Comparison of ENCODE assay signal across 9 mouse cellular contexts in genomic region chr10:84533912-84534671, GRCm38 (mm10). TPM values are rescaled to one million over a fixed set of nuclear protein-coding genes. Genes with fewer than 3 reads are reported as not detected.
DNase-seq lines count a peak whose midpoint lies in the region; ATAC-seq and TF ChIP-seq lines count a peak whose summit lies in the region.
"Had no signal": no experiment of that assay in that cellular context is flagged by ENCODE, and none has a peak within 500 bp of the region (broad histone marks: within the 10 kb centered on the region; RNA-seq: fewer than 3 reads in every experiment).

Gene Ckap4, minus strand, starts transcription at chr10:84534062.

- DNase-seq in left cerebral cortex, adult 18-20 months (ENCODE audit: low spot score in 2 of 2), result peak; percentile 33 to 50
- no peak for DNase-seq in left cerebral cortex, adult 11 months (ENCODE audit: low spot score)
- DNase-seq in gastrocnemius, postnatal 25 days, result peak; percentile 82
- peak; percentile 35 for DNase-seq in induced T-regulatory cell, adult 2 months (ENCODE audit: low read depth)
- peak; percentile 84 for DNase-seq in limb, embryonic 10.5 days (ENCODE audit: low spot score)
- DNase-seq in midbrain, embryonic 11.5 days (ENCODE audit: low spot score, missing footprints), result peak; percentile 96
- DNase-seq in spleen, postnatal 4 days (ENCODE audit: low spot score in 2 of 2), result peak; percentile 55 to 75

- peaks cover 31% of the 10 kb centered on the region for H3K36me3 ChIP-seq in limb, embryonic 10.5 days
- H3K36me3 ChIP-seq in midbrain, embryonic 11.5 days (ENCODE audit: control insufficient read depth, insufficient read depth, low read length), result no peaks in the 10 kb centered on the region; the same call in 1 of the 2 replicates
- H3K36me3 ChIP-seq: G1E had no signal

- H3K4me1 ChIP-seq in cortical plate, adult 2 months (ENCODE audit: control insufficient read depth, insufficient read depth, low read length), result peaks cover 8% of the 10 kb centered on the region; the same call in 1 of the 2 replicates
- H3K4me1 ChIP-seq in limb, embryonic 10.5 days, result peaks cover 37% of the 10 kb centered on the region
- peaks cover 28% of the 10 kb centered on the region for H3K4me1 ChIP-seq in midbrain, embryonic 11.5 days (ENCODE audit: control insufficient read depth, insufficient read depth, low read length)

- ATAC-seq in midbrain, embryonic 11.5 days (ENCODE audit: low FRiP score), result peak; percentile 92

- H3K9me3 ChIP-seq in limb, embryonic 10.5 days (replicated peaks), result no peaks in the 10 kb centered on the region
- no peaks in the 10 kb centered on the region for H3K9me3 ChIP-seq in midbrain, embryonic 11.5 days (ENCODE audit: control insufficient read depth, low read length)

- peak within 1 kb of the TSS; percentile 66; the same call in 1 of the 2 replicates for H3K27ac ChIP-seq in cortical plate, adult 2 months (ENCODE audit: insufficient read depth, low read length)
- peak within 1 kb of the TSS; percentile 98 for H3K27ac ChIP-seq in limb, embryonic 10.5 days
- peak within 1 kb of the TSS; percentile 90 for H3K27ac ChIP-seq in midbrain, embryonic 11.5 days (ENCODE audit: low read depth, low read length)

- TF ChIP-seq POLR2A in cortical plate, adult 2 months (IDR thresholded peaks at IDR 0.05; ENCODE audit: extremely low read depth, insufficient read depth, low read length), result no peak

- peak within 1 kb of the TSS; percentile 61 for H3K4me2 ChIP-seq in midbrain, embryonic 11.5 days

- no peaks in the 10 kb centered on the region for H3K27me3 ChIP-seq in limb, embryonic 10.5 days (ENCODE audit: low read depth, poor library complexity, severe bottlenecking)
- no peaks in the 10 kb centered on the region for H3K27me3 ChIP-seq in midbrain, embryonic 11.5 days (ENCODE audit: control insufficient read depth, insufficient read depth, low read length)

- peak within 1 kb of the TSS; percentile 98 for H3K9ac ChIP-seq in midbrain, embryonic 11.5 days (ENCODE audit: low read length)

- H3K4me3 ChIP-seq in cortical plate, adult 2 months (ENCODE audit: insufficient read depth, low read length), result peak within 1 kb of the TSS; percentile 95
- H3K4me3 ChIP-seq in limb, embryonic 10.5 days, result peak within 1 kb of the TSS; percentile 96
- H3K4me3 ChIP-seq in midbrain, embryonic 11.5 days (ENCODE audit: low read depth, low read length), result peak within 1 kb of the TSS; percentile 89

- TF ChIP-seq CTCF in cortical plate, adult 2 months (IDR thresholded peaks at IDR 0.05; ENCODE audit: extremely low read depth, insufficient read depth, low read length), result no peak

- under 1% methylated on average over 63 of the region's 64 CpGs for WGBS in limb, embryonic 10.5 days
- WGBS in midbrain, embryonic 11.5 days, result 2% methylated on average over 30 of the region's 64 CpGs

RNA-seq across cellular contexts. Expression of gene Ckap4, which starts in this region (rescaled TPM):
- 10 to 100 TPM; 21.4 to 22.6 TPM for total RNA-seq in left cerebral cortex, adult 18-20 months (2021)
- polyA plus RNA-seq in cortical plate, adult 2 months (2012; rRNA removed), result 13.2 and 14.1 TPM in 2 replicates
- total RNA-seq in gastrocnemius, postnatal 25 days (2021), result 10 to 100 TPM; 15.5 to 16.3 TPM
- 53.6 and 63.3 TPM in 2 replicates for polyA plus RNA-seq in limb, embryonic 10.5 days (2016; fragmentation: Nextera tagmentation; extraction: Ambion mirVana)
- 83.6 and 89.2 TPM in 2 replicates for polyA plus RNA-seq in midbrain, embryonic 11.5 days (2014; fragmentation: Nextera tagmentation; extraction: Ambion mirVana)
